Mouse (Mus musculus): Measurements from ENCODE around the gene Gucd1. TPM values are rescaled to one million over a fixed set of nuclear protein-coding genes. Genes with fewer than 3 reads are reported as not detected.

The Gucd1 gene
- polyA plus RNA-seq, 2 experiments = 34.0 to 39.2 TPM

GRCm38 (mm10) chr10:75447489-75447888 is 70.3 kb downstream of the Gucd1 start:
- TF ChIP-seq POLR2A (IDR thresholded peaks at IDR 0.05; ENCODE audit: borderline replicate concordance, extremely low read depth, insufficient read depth, insufficient read length) = no peak
- Histone ChIP-seq H3K4me2 (replicated peaks; ENCODE audit: low read depth, low read length, severe bottlenecking) (no peak overlapping the region), H3K4me1 (ENCODE audit: control insufficient read depth, insufficient read depth, low read length) (peaks cover 11% of the 10 kb centered on the region), H3K27me3 (ENCODE audit: control insufficient read depth, insufficient read depth, low read length) (no peaks in the 10 kb centered on the region), H3K36me3 (ENCODE audit: control insufficient read depth, insufficient read depth, low read length) (no peaks in the 10 kb centered on the region), H3K9ac (ENCODE audit: low read depth, low read length, severe bottlenecking) (no peak overlapping the region), H3K27ac (replicated peaks; ENCODE audit: low read depth, low read length) (no peak overlapping the region), H3K9me3 (ENCODE audit: control insufficient read depth, low read length) (no peaks in the 10 kb centered on the region), H3K4me3 (replicated peaks; ENCODE audit: low read length) (no peak overlapping the region)
- ATAC-seq (ENCODE audit: low FRiP score, low read depth) (no peak), DNase-seq (ENCODE audit: low spot score) (no peak)
- WGBS = 68% methylated on average over 11 of the region's 11 CpGs

- H3K4me2 ChIP-seq (replicated peaks; ENCODE audit: low read depth, low read length, severe bottlenecking) = no peak overlapping the region
- no peaks in the 10 kb centered on the region for H3K36me3 ChIP-seq (ENCODE audit: control insufficient read depth, insufficient read depth, low read length)
- no peak overlapping the region for H3K27ac ChIP-seq (replicated peaks; ENCODE audit: low read depth, low read length)
- H3K4me3 ChIP-seq (replicated peaks; ENCODE audit: low read length) = no peak overlapping the region
- ATAC-seq (ENCODE audit: low FRiP score, low read depth) (no peak), DNase-seq (ENCODE audit: low spot score) (no peak)
- TF ChIP-seq POLR2A (IDR thresholded peaks at IDR 0.05; ENCODE audit: borderline replicate concordance, extremely low read depth, insufficient read depth, insufficient read length) = no peak
- no peaks in the 10 kb centered on the region for H3K27me3 ChIP-seq (ENCODE audit: control insufficient read depth, insufficient read depth, low read length)
- WGBS = 66% methylated on average over 13 of the region's 13 CpGs
- H3K9ac ChIP-seq (ENCODE audit: low read depth, low read length, severe bottlenecking) = no peak overlapping the region
- peaks cover 11% of the 10 kb centered on the region for H3K4me1 ChIP-seq (ENCODE audit: control insufficient read depth, insufficient read depth, low read length)
- no peaks in the 10 kb centered on the region for H3K9me3 ChIP-seq (ENCODE audit: control insufficient read depth, low read length)
Measured at GRCm38 (mm10) chr10:75446501-75447083, 71.2 kb downstream of the Gucd1 start.

GRCm38 (mm10) chr10:75445030-75445429 is 72.7 kb downstream of the Gucd1 start:
- 59% methylated on average over 8 of the region's 8 CpGs for WGBS
- no peak overlapping the region for H3K4me2 ChIP-seq (replicated peaks; ENCODE audit: low read depth, low read length, severe bottlenecking)
- DNase-seq (ENCODE audit: low spot score) (no peak), ATAC-seq (ENCODE audit: low FRiP score, low read depth) (no peak)
- H3K9me3 ChIP-seq (ENCODE audit: control insufficient read depth, low read length) = no peaks in the 10 kb centered on the region
- H3K4me3 ChIP-seq (replicated peaks; ENCODE audit: low read length) = no peak overlapping the region
- H3K9ac ChIP-seq (ENCODE audit: low read depth, low read length, severe bottlenecking) = no peak overlapping the region
- no peaks in the 10 kb centered on the region for H3K27me3 ChIP-seq (ENCODE audit: control insufficient read depth, insufficient read depth, low read length)
- no peaks in the 10 kb centered on the region for H3K36me3 ChIP-seq (ENCODE audit: control insufficient read depth, insufficient read depth, low read length)
- no peak overlapping the region for H3K27ac ChIP-seq (replicated peaks; ENCODE audit: low read depth, low read length)
- peaks cover 11% of the 10 kb centered on the region for H3K4me1 ChIP-seq (ENCODE audit: control insufficient read depth, insufficient read depth, low read length)
- no peak for TF ChIP-seq POLR2A (IDR thresholded peaks at IDR 0.05; ENCODE audit: borderline replicate concordance, extremely low read depth, insufficient read depth, insufficient read length)

- ATAC-seq (ENCODE audit: low FRiP score, low read depth) (peak; percentile 32; the same call in 1 of the 2 replicates), DNase-seq (ENCODE audit: low spot score) (no peak)
- Histone ChIP-seq H3K4me2 (replicated peaks; ENCODE audit: low read depth, low read length, severe bottlenecking) (no peak overlapping the region), H3K9ac (ENCODE audit: low read depth, low read length, severe bottlenecking) (no peak overlapping the region), H3K36me3 (ENCODE audit: control insufficient read depth, insufficient read depth, low read length) (no peaks in the 10 kb centered on the region), H3K27ac (replicated peaks; ENCODE audit: low read depth, low read length) (no peak overlapping the region), H3K9me3 (ENCODE audit: control insufficient read depth, low read length) (no peaks in the 10 kb centered on the region), H3K27me3 (ENCODE audit: control insufficient read depth, insufficient read depth, low read length) (no peaks in the 10 kb centered on the region), H3K4me1 (ENCODE audit: control insufficient read depth, insufficient read depth, low read length) (0 out of 2 replicates have a peak, but pooled peaks cover 7% of the 10 kb centered on the region), H3K4me3 (replicated peaks; ENCODE audit: low read length) (no peak overlapping the region)
- 70% methylated on average over 19 of the region's 19 CpGs for WGBS
- TF ChIP-seq POLR2A (IDR thresholded peaks at IDR 0.05; ENCODE audit: borderline replicate concordance, extremely low read depth, insufficient read depth, insufficient read length) = no peak
Measured at GRCm38 (mm10) chr10:75444111-75444826, 73.5 kb downstream of the Gucd1 start.

- no peak overlapping the region for H3K4me3 ChIP-seq (replicated peaks; ENCODE audit: low read length)
- 0 out of 2 replicates have a peak, but pooled peaks cover 3% of the 10 kb centered on the region for H3K4me1 ChIP-seq (ENCODE audit: control insufficient read depth, insufficient read depth, low read length)
- no peaks in the 10 kb centered on the region for H3K27me3 ChIP-seq (ENCODE audit: control insufficient read depth, insufficient read depth, low read length)
- no peak for DNase-seq (ENCODE audit: low spot score)
- no peaks in the 10 kb centered on the region for H3K9me3 ChIP-seq (ENCODE audit: control insufficient read depth, low read length)
- H3K36me3 ChIP-seq (ENCODE audit: control insufficient read depth, insufficient read depth, low read length) = no peaks in the 10 kb centered on the region
- no peak overlapping the region for H3K27ac ChIP-seq (replicated peaks; ENCODE audit: low read depth, low read length)
- no peak for ATAC-seq (ENCODE audit: low FRiP score, low read depth)
- no peak for TF ChIP-seq POLR2A (IDR thresholded peaks at IDR 0.05; ENCODE audit: borderline replicate concordance, extremely low read depth, insufficient read depth, insufficient read length)
- no peak overlapping the region for H3K4me2 ChIP-seq (replicated peaks; ENCODE audit: low read depth, low read length, severe bottlenecking)
- 77% methylated on average over 4 of the region's 4 CpGs for WGBS
- H3K9ac ChIP-seq (ENCODE audit: low read depth, low read length, severe bottlenecking) = no peak overlapping the region
Measured at GRCm38 (mm10) chr10:75443017-75443416, 74.8 kb downstream of the Gucd1 start.

All from limb, embryonic 14.5 days (tissue).